Mouse (Mus musculus) heart, postnatal 14 days (tissue): ENCODE results near the gene Irf1. TPM values are rescaled to one million over a fixed set of nuclear protein-coding genes. Genes with fewer than 3 reads are reported as not detected.

ENCODE experiments used
- microRNA-seq, 2 experiments: library from miRNA; unstranded; fragments of <30 nt; microRNA quantifications; one replicate each; pipeline ENCODE4 v1.2.0; 2021 to 2022
- total RNA-seq, 2 experiments: library from RNA; stranded (reverse); gene quantifications; 2 replicates each; pipeline ENCODE4 v1.2.3; 2021

Irf1 gene
- total RNA-seq, 2 experiments from 2014 or later: 18.4 to 19.5 TPM

Small RNAs within 50 kb of the gene (microRNA-seq; reads per million reads assigned to microRNA genes)
- gene Mir7671: 0.27 to 0.48 reads per million in 2 experiments

Other genes starting within 250 kb of the Irf1 start
- gene Kif3a, start 202.6 kb upstream of the Irf1 start, total RNA-seq: 1 to 10 TPM; 9.6 to 9.9 TPM
- gene Il4, start 151.3 kb upstream of the Irf1 start, total RNA-seq: not detected
- gene Il13, start 135.3 kb upstream of the Irf1 start, total RNA-seq: not detected
- 1 to 10 TPM; 8.2 to 9.4 TPM for gene Rad50, start 62.7 kb upstream of the Irf1 start, total RNA-seq
- gene Il5, start 49.2 kb upstream of the Irf1 start, total RNA-seq: not detected
- not detected for gene Gm17334, start 3.2 kb downstream of the Irf1 start, total RNA-seq
- gene Gm12216, start 89.2 kb downstream of the Irf1 start, total RNA-seq: 1 to 10 TPM; 2.0 to 3.6 TPM
- gene Slc22a5, start 121.6 kb downstream of the Irf1 start, total RNA-seq: 10 to 100 TPM; 20.9 to 23.7 TPM
- 1 to 10 TPM; 1.7 to 2.5 TPM for gene Slc22a21, start 210.3 kb downstream of the Irf1 start, total RNA-seq